Mouse (Mus musculus) adrenal gland, postnatal 14 days (tissue): ENCODE results near the gene Arhgef6. TPM values are rescaled to one million over a fixed set of nuclear protein-coding genes. Genes with fewer than 3 reads are reported as not detected.
A peak's percentile ranks its signal among the peaks of the same experiment; 100 is the strongest.

Source experiments
- DNase-seq: peaks from one replicate; pipeline ENCODE4 v3.0.0; 2021; ENCODE audit warnings: mixed read lengths
- long read RNA-seq, 2 experiments: library from polyadenylated mRNA; stranded (forward); transcript quantifications; one replicate each; pipeline ENCODE4 v2.0.0; 2021
- total RNA-seq: library from RNA; stranded (reverse); gene quantifications from 2 replicates; pipeline ENCODE4 v1.2.3, GENCODE M21; 2021

Gene Arhgef6
- 34.4 and 34.7 TPM in 2 replicates for total RNA-seq
- long read RNA-seq, experiment 1, partial matches to known transcripts = 0 of 2 reads
- long read RNA-seq, experiment 1, other reads (novel, unspliced or antisense) = 2 of 2 reads
- long read RNA-seq, experiment 2, partial matches to known transcripts = 0 of 3 reads
- long read RNA-seq, experiment 2, other reads (novel, unspliced or antisense) = 3 of 3 reads

DNA sequence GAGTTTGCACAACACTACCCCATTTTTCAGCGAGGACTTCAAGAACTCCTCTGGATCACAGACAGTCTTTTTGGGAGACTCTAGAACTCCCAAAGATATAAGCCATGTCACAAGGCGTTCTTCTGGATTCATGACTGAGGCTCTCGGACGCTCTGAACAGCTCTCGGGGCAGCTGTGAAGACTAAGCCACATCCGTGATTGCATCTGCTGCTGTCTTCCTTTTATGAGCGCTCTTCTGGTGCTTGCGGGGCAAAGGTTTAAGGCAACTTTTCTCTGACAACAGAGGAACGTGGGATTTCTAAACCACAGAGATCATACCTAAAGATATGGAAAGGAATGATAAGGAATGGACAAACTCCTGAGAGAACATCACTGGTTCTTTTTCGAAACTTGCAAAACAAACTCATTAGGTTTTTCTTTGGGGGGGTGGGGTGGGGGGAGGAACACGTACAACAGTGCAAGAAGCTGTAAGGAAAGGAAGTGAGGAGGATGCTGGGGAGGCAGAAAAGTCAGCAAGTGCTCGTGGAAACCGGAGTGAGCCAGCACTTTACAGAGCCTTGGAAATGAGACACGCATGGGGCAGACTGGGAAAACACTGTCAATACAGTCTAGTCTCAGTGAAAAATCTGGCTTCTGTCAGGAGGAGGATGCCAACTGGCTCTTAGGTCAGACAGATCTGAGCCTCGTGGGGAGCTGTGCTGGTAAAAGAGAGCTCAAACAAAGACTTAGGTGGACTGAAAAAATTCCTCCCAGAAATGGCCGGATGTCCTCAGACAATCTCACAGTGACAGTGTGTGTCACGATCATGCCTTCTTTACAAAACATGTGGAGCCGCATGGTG is at the start of gene Arhgef6:
Gene Arhgef6, minus strand, starts transcription at position 359 of the 841 bp plus-strand sequence.
- peak; percentile 5 for DNase-seq

DNA sequence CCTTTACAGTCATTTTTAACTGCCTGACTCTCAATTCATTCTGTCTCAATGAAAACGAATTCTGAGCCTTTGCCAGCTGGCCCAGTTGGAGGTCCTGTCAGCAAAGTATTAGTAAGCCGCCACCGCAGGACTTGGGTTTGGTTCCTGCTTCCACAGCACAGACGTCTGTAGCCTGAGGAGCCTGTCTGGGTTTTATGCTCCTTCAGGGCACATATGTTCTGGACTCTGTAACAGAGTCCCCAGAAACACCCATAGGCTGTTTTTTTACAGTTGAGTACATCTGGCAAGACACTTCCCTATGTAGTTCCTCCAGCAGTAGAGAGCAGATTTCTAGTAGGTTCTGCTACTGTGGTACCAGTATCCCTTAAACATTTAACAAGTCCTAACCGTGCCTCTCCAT is 42.4 kb upstream of the Arhgef6 start:
- peak; percentile 42 for DNase-seq

DNA sequence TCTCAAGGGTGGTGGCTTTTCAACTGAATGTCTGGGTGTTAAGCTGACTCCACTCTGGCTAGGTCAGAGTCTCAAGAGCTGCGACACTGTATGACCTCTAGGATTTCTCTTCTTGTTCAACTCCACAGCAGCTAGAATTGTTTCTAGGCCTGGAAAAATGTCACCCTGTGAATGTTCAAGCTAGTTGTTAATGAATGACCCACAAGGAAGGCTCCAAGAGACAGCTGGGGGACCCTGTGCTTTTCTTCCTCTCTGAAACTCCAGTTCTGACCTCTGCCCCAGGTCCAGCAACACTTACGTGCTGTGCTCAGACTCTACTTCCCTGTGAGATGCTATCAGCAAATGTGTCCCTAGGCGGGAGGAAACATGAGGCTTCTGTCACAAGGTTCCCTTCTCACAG is 40.0 kb upstream of the Arhgef6 start:
- no peak for DNase-seq

DNA sequence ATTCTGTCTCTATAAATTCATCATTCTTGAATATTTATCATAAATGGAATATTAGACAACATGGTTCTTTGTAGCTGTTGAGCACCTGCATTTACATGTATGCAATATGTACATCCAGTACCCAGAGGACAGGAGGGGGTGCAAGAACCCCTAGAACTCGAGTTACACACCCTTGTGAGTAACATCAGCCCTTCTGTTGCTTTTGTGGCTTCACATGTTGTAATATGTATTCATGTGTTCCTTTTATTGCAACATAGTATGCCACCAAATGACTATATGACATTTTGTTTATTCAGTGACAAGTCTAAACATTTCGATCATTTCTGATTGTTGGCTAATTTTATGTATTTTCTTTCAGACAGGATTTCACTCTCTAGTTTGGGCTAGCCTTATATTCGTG is 38.6 kb upstream of the Arhgef6 start:
- no peak for DNase-seq

DNA sequence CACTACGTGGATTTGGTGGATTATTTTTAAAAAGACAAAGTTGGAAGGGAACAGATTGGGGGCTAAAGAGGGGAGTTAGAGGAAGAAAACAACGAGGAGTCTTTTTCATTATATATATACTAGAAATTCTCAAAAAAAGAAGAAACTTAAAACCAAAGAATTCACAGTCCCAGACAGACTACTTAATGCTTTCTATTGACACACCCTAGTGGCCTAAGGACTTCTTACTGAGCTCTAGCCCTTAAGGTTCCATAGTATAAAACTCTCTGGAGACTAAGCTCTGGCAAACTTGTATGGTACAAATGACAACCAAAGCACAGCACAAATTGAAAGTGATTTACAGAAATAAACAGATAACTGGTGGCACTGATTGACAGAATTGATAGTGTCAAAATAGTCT is 35.5 kb upstream of the Arhgef6 start:
- no peak for DNase-seq

DNA sequence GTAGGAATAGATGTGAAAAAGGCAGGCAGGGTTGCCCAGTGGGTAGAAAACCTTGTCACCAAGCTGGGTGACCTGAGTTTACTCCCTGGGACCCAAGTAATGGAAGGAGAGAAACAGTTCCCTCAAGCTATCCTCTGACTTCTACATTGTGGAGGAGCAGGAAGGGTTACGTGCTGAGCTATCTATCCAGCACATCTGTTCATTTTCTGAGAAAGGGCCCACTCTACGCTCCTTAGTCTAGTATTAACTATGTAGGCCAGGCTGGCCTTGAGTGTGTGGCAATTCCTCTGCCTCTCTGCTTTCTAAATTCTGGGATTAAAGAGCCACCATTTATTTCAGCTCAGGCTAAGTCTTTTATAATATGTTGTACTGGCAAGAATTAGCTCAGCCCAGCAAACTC is 35.0 kb upstream of the Arhgef6 start:
- no peak for DNase-seq

DNA sequence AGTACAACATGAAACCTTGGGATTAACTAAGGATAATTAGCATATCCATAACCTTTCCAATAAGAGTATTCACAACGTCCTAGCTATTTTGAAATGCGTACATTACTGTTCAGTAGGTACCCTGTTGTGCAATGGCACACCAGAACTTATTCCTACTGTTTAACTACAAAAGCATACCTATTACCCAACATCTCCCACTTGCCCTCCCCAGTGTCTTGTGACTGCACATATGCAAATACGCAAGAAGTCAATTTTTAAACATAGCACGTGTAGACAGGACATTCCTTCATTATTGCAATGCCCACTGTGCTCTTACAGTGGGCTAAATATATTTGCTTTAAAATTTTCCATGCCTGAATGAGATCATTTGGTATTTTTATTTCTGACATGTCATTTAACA is 34.4 kb upstream of the Arhgef6 start:
- DNase-seq = no peak

DNA sequence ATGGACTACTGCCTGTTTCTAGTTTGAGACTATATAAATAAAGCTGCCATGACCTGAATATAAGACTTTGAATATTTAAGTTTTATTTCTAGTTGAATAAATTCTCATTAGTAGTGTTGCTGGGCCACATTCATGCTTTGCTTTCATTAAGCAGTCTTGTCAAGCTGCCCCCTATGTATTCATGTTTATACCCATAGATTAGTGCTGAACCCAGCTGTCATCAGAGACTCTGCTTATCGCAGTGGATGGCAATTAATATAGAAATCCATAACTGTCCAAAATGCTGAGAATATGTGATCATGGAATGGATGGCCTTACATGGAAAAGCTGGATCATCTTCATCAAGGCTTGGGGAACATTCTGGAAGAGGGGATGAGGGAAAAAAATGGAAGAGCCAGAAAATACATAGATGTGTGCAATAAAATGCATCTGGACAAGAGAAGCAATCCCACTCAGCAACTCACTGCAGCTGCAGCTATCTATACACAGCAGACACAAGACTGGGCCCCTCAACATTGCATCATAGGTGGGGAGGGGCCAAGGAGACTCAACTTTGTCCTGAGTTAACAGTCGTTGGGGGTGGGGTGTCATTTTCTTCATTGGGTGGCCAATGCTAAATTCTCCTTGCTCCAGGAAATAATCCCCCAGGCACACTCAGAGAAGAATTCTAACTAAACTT is 26.5 kb upstream of the Arhgef6 start:
- no peak for DNase-seq

DNA sequence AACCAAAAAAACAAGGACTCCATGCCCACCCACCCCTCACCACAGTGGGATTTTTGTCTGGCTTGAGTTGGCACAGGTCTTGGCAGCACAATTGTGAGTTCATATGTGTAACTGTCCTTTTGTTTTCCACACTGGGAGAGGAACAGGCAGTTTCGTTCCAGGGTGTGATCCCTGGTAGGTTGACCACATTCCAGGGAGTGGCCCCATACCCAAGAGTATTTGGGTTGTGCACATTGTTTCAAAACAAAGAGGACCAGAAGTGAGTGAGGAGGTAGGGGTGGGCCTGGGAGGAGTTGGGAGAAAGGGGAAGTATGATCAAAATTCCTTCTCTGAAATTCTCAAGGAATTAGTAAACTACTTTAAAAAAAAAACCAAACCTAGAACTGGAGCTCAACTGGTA is 20.8 kb upstream of the Arhgef6 start:
- DNase-seq = no peak

DNA sequence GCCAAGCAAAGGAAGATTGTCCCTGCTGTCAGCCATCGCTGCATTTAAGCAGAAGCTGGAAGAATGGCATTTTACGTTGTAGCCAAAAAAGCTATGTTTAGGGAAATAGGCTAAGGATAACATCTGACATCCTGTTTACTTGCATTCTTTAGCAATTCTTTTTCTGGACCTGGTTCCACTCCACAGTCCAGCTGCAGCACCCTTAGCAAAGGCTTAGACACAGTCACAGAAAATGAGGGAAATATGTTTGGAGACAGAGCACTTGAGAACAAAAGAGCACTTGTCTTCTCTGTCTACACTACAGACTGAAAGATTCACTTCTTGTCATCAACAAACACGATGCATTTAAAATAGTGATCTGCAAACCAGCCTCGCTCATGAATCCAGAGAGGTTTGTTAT is 691 bp upstream of the Arhgef6 start:
- DNase-seq = no peak

DNA sequence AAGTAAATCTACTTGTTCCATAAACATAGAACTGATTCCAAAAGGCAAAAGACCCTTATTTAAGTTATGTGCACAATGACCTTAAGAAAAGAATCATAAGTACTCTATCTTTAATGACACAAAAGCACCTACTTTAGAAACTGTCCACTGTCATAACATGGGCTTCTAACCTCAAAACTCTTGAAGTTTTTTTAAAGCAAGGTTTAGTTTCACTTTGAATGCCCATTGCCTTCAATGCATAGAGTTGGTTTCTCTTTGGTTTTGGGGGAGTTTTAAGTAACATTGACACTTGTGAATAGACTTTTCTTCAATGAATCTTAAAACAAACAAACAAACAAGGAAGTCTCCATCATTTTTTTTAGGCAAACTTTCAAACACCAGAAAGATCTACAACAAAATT is 947 bp downstream of the Arhgef6 start:
- DNase-seq = no peak

DNA sequence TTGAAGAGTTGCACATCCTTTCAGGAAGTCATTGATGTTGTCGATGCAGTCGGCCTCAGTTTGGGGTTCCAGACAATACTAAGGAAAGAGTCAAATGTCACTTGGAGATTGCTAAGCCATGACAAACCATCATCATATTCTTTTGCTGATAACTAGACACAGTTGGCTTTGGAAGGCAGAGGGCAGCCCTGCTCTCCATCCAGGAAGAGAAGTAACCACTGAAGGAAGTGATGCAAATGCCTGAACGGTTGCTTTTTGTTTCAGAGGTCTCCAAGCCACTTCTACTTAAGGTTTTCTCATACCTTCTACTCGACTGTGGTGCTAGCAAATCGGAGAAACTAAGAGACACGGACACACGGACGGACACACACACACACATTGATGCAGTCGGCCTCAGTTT is 1.6 kb downstream of the Arhgef6 start:
- no peak for DNase-seq

DNA sequence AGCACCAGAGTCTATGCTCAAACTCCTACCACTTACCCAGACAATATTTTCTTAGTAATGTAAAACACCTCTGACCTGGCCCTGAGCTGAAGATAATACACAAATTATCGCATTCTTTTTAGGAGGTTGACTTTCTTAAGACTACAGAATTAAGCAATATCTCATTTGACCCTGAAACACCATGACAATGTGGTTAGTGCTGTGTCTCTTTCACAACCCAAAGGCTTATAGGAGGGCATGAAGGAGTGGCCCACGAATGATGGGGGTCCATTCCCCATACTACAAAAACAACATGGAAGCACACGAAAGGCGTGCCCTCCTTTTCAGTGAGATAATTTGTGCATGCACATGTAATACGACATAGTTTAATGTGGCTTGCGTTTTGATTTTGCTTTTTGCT is 3.2 kb downstream of the Arhgef6 start:
- no peak for DNase-seq

DNA sequence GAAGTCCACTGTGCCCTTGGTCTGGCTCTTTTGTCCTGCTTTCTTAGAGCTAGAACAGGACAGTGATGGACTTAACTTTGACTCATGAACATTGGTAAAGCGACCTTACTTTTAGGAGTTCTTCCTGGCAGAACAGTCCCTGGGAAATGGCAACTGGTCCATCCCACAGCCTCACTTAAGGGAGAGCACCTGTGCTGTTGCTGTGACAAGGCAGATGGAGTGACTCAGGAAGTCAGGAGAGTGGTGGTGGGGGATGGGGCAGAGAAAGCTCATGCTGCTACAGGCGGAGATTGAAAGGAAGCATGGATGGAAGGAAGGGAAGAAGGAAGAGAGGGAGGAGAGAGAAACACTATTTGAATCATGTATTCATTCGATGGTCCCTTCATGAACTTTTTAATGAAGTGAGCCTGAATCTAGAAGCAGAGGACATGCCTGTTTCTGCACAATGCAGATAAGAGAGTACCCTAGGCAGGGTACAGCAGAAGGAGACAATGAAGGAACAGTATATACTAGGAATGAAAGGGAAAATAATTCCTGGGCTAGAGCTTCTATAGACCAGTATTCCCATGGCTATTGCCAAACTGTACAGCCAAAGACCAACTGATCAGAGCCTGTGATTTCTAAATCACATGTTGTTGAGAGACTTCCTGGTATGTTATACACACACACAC is 10.7 kb downstream of the Arhgef6 start:
- DNase-seq = no peak

DNA sequence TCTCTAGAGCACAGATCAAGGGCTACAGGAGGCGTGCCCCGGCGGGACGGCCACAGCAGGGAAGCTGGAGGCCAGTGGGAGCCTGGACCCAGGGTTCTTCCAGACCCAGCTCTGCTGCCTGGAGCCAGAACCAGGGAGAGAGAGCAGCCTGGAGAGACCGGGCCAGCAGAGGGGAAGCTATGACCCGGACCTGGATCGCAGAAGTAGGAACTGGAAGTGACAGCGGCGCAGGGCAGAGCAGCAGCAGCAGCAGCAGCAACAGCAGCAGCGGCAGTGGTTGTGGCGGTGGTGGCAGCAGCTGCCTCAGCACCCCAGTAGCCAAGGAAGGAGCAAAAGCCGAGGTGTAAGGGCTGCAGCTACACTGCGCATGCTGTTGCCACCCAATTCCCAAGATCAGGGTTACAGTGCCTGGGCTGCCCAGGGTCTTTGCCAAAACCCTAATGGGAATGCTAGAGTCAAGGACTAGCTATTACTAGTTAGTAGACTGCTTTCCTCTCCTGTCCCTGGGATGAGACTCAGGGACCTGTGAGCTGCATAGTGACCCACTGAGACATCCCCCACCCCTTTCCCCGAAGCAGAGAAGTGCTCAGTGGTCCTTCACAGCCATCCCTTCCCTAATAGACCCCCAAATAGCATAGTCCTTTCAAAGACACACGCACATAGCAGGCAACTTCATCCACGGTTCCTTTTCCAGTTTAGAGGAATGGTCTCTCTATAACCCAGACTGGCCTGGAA is 11.9 kb downstream of the Arhgef6 start:
- DNase-seq = peak; percentile 73

DNA sequence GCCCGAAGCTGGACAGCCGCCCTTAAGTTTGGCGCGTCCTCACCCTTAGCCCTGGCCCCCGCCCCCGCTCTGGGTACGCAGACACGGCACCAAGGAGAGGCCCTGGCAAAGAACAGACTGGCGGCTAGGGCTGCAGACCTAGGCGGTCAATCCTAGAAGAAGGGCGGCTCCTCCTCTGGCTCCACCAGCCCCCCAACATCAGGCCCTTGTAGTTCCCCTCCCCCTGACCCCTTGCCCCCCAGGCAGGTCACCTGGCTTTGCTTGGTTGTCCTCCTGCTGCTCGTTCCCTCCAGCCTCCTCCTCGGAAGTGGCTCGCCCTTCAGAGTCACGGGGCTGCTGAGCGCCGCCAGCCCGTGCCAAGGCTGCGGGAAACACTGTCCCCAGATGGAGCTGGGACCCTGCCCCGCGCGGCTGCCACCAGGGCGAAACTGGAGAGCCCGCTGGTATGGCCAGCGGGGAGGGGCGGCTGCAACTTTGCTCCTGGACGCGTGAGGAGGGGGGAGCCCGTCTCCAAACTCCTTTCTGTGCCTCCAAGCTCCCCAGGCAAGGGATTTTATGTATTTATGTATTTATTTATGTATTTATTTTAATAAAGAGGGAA is 12.6 kb downstream of the Arhgef6 start:
- peak; percentile 72 for DNase-seq

DNA sequence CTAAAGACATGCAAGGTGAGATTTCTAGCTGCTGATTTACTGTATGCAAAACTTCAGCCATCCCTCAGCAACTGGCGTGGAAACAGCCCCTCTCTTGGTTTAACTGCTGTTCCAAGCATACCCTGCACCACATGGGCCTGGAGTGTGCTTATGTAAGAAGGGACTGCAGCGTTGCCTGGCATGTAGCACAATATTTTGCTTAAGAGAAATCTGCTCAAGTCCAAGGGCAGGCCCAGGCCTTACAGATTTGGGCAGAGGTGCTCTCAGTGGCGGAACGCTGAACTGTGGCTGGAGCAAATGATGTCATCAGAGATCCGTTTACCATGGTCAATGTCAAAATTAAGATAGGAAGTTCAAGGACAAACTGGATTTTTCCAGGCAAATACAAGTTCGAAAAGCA is 13.6 kb downstream of the Arhgef6 start:
- DNase-seq = peak; percentile 62

DNA sequence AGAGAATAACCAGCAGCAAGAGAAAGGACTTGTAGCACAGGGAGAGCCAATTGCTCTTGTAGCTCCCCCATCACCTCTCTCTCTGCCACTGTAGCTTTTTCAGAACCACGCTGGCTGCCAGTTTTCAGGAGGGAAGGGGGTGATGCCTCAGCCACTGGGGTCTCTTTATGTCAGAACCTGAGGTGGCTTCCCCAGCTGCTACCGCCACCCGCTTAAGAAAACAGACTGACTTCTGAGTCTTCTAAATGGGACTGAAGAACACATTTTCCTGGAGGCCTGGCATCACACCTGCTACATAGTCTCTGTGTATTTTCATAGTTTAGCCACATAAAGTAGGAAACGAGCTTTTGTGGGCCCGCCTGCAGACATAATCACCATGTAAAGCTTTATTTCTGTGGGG is 26.5 kb downstream of the Arhgef6 start:
- DNase-seq = no peak

DNA sequence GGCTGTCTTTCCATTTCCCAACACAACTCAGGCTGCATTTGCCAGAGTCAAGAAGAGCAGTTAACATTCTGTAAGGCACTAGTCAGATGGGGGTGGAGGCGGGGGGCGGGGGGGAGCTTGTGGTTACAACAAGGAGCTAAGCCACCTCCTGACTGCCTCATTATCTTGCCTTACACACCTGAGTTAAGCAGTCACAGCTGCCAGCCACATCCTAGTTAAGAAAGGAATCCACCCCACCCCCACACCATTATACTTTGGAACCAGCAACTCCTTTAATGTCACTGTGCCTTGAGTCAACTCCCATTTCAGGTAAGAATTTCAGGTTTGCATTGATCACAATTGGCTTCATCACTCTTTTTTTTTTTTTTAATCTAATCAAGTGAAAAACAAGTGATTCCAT is 28.5 kb downstream of the Arhgef6 start:
- no peak for DNase-seq

DNA sequence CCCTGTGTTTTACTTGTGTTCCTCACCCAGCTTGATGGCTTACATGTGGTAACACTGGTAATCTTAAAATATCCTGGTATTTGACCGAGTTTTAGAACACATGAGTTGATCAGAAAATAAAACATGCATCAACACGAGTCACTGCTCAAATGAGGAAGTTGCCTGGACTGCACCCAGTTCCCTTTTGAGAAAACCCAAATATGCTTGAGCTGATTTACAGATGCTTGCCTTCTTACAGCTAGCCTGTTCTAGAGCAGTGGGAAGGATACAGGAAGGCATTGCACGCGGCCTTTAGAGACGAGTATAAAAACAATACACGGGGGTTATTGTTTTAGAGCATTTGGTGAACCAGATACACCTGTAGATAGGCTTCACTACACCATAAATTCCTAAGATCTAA is 31.8 kb downstream of the Arhgef6 start:
- no peak for DNase-seq

DNA sequence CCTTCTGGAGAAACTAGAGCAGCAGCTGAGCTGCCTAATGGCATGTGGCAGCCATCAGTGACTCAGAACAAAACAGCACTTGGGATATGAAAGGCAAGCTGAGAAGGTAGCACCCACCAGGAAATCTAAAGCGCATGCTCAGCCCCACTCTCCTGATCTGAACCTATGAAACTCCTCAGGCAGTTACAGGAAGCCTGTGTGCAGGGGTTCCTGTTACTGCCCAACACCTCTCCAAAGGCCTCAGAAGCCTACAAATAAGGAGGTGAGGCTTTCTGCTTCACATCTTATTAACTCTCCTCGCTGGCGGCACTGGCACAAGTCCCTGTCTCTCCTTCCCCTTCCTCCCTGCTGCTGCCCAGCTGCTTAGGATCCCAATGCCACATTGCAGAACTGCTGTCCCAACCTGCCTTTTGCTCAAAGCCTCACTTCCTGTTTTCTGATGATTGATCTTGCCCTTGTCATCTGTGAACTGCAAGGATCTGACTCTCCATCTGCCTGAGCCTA is 33.7 kb downstream of the Arhgef6 start:
- peak; percentile 5 for DNase-seq
